Mouse (Mus musculus) cerebellum, postnatal 14 days (tissue): ENCODE data around the gene Mgat4a.
A peak's percentile ranks its signal among the peaks of the same experiment; 100 is the strongest.

Source experiments
- DNase-seq, 2 experiments: peaks; one replicate each; pipeline ENCODE4 v3.0.0; 2021; ENCODE audit warnings: mixed read lengths in 2 of 2

Gene Mgat4a

DNA sequence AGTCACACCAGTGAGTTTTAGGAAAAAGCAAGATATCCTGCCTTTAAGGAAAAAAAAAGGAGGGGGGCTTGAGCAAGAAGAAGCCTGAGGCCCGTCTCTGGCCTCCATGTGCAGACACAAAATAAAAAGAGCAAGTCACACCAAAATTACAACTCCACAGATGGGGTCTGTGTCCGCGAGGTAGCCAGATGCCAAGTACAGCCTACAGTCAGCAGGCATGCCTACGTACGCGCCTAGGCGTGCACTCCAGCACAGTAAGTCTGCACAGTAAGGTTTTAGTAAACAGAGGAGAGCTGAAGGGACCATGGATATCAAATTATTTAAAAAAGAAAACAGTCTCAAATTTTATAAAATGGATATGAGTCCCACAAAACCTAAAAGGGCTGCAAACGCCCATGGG is 89.5 kb downstream of the Mgat4a start:
- DNase-seq, result no peak

DNA sequence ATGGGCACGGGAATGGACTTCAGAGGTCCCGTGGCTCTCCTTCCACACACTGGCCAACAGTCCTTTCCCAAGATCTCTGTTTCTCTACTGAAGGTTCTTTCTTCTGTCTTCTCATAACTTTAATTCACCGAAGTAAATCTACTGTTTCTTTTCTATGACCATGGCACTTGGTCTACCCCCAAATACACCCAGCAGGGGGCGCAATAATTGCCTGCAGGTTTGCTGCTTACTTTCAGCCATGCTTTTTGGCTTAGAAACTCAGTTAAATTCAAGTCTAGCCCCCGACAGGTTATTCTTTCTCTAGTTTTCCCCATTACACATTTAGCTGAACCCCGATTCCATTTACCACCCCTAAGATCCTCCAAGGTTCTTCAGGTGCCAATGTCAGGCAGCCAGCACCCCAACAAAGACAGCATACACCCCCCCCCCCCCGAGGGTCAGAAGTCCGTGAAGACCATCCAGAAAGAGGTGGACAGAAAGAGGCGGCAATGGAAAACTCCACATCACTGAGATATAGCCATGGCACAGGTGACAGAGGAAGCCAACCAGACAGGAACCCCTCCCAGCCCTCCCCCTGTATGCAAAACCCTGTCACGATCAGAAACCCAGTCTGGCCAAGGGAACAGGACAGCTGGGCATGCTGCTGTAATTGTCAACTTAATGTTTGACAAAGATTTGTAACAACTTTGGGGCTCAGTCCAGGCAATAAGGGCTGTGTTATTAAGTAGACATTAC is 92.3 kb downstream of the Mgat4a start:
- peak; percentile 71 to 81 for DNase-seq

DNA sequence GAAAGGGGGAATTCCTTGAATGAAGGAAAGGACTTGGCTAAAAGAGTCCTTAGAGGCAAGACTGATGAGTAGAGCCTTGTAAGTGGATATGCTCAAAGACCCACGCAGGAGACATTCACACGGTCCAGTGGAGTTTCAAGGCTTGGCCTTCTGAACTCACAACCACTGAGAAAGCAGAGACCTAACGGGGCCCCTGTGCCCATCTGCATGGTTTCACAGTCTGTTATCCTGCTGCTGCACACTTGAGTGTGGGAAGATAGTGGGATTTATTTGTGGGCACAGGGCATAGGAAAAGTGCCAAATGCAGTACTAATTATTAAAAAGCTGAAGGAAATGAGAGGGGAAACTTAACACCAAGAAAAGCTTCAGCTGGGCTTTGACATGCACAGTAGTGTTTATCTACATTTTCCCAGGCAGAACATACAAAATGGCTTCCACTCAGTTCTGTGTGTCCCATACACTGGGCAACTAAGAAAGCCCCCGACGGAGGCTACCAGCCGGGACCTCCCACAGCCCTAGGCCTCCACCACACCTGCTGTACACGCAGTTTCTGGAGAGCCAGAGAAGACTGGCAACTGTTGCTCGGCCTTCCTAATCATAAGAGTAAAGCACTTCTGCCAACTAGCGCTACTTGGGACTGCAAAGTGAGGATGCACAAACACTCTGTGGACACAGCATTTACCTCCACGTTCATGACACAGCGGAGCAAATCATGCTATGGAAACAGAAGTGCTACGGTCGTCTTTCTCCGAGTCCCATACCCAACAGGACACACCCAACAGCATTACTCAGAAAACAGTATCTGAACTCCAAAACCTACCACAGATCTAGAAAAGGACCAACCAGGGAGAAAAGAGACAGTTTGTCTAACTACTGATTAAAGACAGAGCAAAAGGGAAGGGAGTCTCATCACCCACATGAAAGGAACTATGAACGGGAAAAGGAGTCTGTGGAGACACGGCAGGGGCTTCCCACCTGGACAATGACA is 97.7 kb downstream of the Mgat4a start:
- DNase-seq, result no peak

DNA sequence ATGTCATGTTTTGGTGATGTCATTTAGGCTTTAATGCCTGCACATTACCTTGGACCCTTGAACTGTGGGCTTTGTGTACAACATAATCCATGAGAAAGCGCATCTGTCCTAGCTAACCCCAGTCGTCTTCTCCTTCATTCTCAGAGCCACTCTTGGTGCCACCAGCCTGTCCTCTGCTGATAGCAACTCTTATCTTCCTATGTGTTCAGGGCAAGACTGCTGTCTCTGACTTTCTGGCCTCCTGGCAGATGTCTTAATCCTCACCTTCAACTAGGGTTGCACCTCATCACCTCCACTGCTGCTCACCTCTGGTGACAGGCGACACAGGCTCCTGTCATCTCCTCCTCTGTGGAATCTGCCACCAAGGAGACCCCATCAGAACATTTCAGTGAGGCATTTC is 104.4 kb downstream of the Mgat4a start:
- no peak for DNase-seq

DNA sequence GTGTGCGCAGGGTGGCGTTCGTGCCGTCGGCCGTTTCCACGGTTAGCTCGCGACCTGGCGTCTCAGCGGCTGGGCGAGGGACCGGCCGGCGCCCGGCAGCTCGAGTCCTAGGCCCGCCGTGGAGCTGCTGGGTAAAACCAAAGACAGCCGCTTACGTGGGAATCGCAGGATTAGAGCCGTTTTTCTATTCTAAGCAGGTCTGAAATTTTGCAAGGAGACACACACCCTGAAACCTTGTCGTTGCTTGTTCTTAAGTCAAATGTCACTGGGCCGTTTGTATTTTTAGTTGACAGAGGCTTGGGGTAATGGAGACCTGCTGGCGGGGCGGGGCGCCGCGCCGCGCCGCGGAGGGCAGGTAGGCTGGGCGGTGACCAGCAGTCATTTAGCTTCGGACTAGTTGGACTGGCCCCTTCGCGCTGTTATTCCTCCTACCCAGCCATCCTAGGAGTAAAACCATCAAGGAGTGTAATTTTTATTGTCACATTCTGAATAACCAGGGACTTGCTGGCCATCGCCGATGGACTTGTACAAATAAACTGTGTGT is 110.4 kb downstream of the Mgat4a start:
- DNase-seq, result no peak

DNA sequence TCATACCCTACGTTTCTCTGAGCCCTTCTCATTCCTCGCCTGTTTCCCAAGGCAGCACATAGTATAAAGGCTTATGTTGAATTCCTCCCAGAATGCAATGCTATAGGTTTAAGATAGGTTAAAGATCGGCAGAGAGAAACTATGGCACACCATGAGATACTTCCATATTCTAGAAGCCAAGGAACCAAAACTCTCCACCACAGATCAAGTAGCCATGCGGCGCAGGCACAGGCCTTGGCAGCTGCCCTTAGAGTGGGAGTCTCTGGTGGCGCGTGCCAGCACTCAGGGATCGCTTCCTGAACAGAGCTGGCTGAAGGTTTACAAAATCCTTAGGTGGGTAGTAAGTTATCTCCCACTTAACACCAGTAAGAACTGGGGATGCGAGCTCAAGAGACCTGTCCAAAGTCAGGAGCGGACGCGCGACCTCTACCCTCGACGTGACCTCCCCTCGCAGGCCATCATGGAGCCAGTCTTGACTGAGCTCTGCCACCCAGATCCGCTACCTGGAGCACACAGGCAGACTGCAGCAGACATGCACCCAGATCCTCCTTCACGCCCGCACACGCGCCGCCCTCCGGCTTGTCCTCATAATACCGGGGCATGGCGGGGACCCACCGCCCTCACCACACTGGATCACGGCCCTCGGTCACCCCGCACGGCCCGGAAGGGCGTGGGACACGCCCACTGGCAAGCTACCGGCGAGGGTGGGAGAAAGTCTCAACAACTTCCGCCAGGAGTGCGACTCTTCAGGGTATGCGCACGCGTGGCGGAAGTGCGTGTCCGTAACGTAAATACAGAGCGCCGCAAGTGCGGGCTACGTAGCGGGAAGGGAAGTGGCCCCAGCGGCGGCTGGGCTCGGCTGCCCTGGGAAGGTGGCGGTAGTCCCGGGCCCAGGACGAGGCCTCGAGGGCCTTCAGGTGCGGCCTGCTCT is 111.2 kb downstream of the Mgat4a start, which contains the start of the genes Coa5 and Unc50:
Coa5 (minus strand) TSS at position 738 of the 931 bp plus-strand sequence.
Unc50 (plus strand) TSS at position 774 of the 931 bp plus-strand sequence.
- peak; percentile 94 to 96 for DNase-seq

DNA sequence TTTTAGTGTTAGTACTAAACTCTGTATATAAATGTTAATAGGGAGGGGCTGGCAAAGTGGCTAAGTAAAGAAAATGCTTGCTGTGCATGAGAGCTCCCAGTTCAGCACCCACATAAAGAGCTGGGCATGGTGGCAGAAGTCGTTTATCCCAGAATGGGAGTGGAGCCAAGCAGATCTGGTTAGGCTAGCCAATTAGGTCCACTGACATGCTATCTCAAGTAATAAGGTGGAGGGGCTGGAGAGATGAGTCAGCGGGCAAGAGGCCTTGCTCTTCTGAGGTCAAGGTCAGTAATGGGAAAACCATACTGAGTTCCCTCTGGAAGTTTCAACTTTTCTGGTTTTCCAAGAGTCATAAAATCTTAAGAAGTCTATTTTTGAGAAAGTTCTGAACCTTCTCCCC is 111.9 kb downstream of the Mgat4a start:
- peak; percentile 20 to 21 for DNase-seq

DNA sequence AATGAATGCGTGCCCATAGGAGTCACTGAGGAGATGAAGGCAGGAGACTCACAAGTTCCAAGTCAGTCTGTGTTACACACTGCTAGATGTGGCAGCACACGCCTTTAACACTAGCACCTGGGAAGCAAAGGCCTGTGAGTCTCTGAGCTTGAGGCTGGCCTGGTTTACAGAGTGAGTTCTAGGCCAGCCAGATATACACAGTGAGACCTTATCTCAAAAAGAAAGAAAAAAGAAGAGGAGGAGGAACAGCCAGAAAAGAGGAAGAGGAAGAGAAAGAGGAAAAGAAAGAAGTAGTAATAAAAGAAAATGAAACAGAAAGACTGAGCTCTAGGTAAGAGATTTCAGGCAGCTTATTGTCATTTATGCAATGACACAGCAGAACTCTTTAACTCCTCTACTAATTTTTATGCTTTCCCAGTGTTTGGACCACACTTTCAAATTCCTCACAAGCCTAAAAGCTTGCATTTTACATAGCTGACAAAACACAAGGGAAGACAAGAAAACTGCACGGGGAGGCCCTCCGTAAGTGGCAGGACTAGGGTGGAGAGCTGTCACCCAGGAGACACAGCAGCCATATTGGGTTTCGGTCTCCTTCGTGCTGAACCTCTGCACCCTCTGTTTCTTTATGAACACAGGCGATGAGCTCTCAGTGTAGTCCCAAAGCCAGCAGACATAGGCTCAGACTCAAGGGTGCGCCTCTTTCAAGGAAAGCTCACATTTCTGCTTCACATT is 113.5 kb downstream of the Mgat4a start:
- DNase-seq, result no peak

DNA sequence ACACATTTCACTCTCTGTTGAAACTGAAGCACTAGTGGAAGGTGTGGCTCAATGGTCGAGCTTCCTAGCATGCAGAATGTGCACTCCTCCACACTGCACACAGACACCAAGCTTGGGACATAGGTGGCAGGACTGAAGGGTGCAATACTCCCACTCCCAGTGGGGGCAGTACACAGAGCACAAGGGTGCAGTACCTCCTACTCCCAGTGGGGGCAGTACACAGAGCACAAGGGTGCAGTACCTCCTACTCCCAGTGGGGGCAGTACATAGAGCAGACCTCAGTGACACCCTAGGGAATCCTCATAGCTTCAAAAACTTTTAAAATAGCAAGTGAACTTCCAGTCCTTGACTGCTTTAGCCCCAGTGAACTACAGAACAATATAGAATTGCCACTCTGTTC is 121.4 kb downstream of the Mgat4a start:
- DNase-seq, result peak; percentile 59 to 87

DNA sequence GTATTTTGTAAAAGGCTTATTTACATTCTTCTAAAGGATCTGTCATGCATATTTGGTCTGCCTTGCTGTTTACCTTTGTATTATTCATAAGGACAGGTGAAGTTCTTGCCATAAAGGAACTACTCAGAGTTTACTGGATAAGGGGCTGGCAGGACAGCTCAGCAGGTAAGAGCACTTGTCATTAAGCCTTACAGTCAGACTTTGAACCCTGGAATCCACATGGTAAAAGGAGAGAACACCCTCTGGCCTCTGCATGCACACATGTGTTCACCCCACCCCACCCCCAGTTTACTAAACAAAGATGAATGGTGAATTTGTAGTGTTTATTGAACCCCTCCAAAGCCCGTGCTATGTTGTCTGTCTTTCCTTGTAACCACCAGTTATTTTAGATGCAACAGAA is 125.4 kb downstream of the Mgat4a start:
- no peak for DNase-seq

DNA sequence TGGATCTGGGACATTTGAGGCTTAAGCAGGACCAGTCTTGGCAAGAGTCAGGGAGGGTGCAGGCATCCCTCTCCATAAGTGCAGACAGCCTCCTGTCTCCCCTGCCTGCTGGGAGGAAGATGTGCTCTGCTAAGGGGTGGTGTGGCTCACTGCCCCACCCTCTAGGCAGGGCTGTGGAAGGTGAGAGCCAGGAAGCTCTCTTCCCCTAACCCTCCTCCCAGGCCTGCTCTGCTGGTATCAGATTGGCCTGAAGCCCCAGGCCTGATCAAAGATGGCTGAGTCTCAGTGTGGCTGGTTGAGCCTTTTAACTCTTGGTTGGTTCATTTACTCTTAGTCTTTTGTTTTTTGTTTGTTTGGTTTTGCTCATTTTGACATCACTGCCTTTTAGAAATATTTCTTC is 131.2 kb downstream of the Mgat4a start:
- DNase-seq, result no peak

DNA sequence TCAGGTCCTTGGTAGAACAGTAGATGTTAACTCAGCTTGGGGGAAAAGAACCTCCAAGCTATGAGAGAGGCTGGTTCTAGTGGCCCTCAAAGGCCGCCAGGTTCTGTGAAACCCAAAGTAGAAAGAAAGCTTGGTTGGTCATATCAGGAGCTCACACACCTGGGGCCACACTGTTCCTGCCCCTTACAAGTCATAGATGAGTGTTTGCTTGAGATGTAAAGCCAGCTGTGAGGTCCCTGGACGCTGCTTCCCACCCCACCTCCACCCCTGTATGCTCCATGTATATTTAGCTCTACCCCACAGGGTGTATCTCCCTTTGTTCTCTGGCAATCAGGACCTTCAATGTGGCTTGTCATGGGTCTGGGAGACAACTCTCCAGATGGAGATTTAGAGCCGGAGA is 132.1 kb downstream of the Mgat4a start:
- DNase-seq, result no peak

DNA sequence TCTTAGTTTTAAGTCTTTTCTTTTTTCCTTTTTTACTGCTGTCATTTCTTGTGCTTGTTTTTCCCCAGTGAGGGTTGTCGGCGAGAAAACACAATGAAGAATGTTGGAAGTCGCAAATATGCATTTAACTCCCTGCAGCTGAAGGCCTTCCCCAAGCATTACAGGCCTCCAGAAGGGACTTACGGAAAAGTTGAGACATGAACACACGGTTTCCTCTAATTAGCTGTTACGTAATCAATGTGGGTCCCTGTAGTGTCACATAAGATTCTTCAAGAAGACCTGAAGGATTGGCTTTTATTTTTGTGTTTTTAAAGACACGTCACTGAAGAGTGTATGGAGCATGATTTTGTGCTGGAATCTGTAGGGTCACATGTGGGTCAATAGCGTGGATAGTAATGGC is 132.8 kb downstream of the Mgat4a start:
- no peak for DNase-seq

DNA sequence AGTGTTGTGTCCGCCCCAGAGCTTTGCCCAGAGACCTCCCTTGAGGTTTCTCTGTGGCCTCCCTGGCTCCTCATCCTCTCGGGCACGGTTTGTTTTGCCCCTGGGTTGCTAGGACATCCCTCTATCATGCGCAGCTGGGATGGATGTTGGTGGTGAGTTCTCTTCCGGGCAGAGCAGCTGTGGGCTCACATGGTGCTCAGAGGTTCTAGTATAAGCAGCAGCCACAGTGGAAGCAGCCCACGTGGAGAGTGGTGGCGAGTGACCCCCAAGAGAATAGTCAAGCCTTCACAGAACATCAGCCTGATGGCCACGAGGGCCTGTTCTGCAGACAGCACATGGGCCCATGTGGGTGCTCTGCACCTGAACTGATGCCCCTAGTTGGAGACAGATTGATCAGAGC is 133.6 kb downstream of the Mgat4a start:
- DNase-seq, result no peak

DNA sequence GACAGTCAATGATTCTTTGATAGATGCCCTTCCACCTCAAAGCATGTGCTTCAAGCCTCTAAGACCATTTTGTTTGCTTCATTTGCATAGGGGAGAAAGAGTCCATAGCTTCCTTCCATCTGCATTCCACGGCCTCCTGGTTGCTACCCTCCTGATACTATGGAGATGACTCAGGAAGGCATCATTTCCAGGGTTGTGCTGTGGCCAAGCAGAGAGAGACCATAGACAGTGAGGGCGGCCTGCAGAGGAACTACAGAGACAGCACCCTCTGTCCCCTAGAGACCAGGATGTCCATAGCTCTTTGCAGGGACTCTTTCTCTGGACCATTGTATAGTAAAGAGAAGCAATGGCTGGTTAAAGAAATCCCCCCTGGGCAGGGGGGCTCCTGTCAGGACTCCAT is 135.7 kb downstream of the Mgat4a start:
- no peak for DNase-seq

DNA sequence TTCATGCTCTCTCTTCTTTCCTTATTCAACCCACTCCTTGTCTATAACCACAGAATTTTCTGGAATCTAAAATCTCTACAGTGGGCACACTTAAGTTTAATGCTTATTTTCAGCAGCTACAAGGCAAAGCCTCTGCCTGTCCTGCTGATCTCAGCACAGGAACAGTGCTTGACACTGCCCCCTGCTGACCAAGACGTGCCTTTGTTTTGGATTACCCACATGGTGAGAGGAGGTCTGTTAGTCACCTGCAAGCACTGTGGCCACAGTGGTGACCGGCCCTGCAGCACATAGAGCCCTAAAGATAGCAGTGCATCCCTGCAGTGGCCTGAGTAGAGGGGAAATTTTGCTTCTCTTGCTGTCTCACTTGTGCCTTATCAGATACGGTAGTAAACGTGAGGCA is 139.1 kb downstream of the Mgat4a start:
- peak; percentile 84 to 86 for DNase-seq

DNA sequence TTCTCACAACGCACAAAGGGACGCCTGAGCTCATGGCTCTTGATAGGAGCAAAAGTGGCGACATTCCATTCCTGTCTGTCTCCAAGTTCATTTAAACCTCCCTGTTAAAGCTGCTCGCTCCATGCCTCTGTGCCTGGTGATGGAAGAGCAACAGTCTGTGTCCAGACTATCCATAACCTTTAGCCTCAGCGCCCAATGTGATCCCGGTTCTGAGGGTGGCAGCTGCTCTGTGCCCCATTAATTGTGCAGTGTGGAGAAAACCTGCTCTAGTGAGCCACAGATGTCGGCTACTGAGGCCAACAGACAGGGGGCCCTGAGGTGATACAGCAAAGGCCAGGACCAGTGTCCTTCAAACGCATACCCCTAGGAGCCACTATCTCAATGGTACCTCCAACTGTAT is 141.1 kb downstream of the Mgat4a start:
- DNase-seq, result no peak

DNA sequence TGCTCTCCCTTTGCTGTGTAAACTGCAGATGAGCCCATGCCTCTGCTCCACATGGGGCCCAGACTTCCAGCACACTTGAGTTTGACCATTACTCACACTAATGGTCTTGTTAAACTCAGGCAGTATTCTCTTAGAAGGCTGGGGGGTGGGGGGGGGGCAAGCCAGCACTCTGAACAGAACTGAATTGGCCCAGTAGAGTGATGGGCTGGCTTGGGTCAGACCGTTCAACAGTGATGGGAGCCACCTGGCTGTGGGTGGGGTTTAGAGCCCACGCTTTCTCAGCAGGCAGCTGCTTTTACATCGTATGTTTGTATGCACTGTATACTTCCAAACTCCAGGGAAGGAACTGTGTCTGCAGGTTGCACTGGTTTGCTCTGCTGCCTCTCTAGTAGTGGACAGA is 141.9 kb downstream of the Mgat4a start:
- DNase-seq, result no peak

DNA sequence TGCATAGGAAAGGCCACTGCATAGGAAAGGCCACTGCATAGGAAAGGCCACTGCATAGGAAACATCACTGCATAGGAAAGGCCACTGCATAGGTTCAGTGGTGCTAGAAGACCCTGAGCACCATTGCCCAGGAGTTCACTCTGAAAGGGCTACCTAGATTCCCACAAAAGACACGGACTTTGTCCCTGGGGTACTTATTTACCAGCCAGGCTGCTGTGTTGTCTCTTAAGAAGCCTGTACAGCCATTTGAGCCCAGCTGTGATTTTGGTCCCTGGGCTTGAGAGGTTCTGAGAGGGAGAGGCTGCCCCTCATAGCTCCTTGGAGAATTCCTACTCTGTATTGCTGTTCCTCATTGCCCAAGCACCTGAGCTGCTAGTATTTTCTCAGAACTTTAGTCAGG is 144.3 kb downstream of the Mgat4a start:
- no peak for DNase-seq

DNA sequence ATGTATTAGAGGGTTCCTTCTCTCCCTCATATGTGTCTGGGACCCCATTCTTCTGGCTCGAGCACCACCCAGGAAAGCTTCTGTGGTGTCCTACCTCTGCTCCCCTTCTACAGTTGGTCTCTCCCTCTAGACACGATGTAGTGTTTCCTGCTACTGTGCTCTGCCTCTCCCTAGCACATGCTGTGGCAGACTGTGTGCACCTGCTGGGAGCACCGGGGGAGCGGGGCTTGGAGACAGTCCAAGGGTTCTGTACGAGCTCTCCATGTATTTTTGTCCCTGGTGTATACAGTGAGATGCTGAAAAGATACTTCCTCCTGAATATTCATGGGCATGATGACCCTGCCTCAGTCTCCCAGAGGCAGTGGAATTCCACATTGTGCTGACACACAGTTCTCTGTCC is 147.6 kb downstream of the Mgat4a start:
- DNase-seq, result no peak
